Mouse (Mus musculus) intestine, embryonic 16.5 days (tissue): ENCODE data around the gene Pls3. TPM values are rescaled to one million over a fixed set of nuclear protein-coding genes. Genes with fewer than 3 reads are reported as not detected.
"Not testable (repeated sequence)": the region's sequence is repeated elsewhere in the genome, so short reads cannot be mapped to it uniquely, and the experiment has no call there.

ENCODE experiments used
- ATAC-seq: fragments of 200-750 bp; cut with Nextera tagmentation; 2 replicates; pipeline ENCODE4 v1.8.0; 2017; ENCODE audit warnings: moderate TSS enrichment, moderate library complexity
- H3K27ac ChIP-seq: fragments of 300-500 bp; sonication (generic); 2 replicates; pipeline ENCODE4 v1.5.1; 2014; ENCODE audit warnings: mild to moderate bottlenecking, low read length
- H3K27me3 ChIP-seq: fragments of 300-500 bp; sonication (generic); replicated peaks from 2 replicates; pipeline ENCODE4 v1.6.1; 2014; ENCODE audit warnings: low read length, control low read depth, mixed read lengths; ENCODE audit not compliant: control insufficient read depth, insufficient read depth
- H3K36me3 ChIP-seq: fragments of 300-500 bp; sonication (generic); 2 replicates; pipeline ENCODE4 v1.6.1; 2014; ENCODE audit warnings: low read length, control low read depth; ENCODE audit not compliant: control insufficient read depth, insufficient read depth
- H3K4me1 ChIP-seq: fragments of 300-500 bp; sonication (generic); 2 replicates; pipeline ENCODE4 v1.6.1; 2014; ENCODE audit warnings: low read length, control low read depth, mixed read lengths; ENCODE audit not compliant: control insufficient read depth, insufficient read depth
- H3K4me2 ChIP-seq: fragments of 300-500 bp; sonication (generic); 2 replicates; pipeline ENCODE4 v1.6.1; 2014; ENCODE audit warnings: low read depth, low read length, control low read depth
- H3K4me3 ChIP-seq: fragments of 300-500 bp; sonication (generic); 2 replicates; pipeline ENCODE4 v1.5.1; 2014; ENCODE audit warnings: mild to moderate bottlenecking, low read length
- H3K9ac ChIP-seq: fragments of 300-500 bp; sonication (generic); 2 replicates; pipeline ENCODE4 v1.6.1; 2014; ENCODE audit warnings: low read depth, low read length
- H3K9me3 ChIP-seq: fragments of 300-500 bp; sonication (generic); 2 replicates; pipeline ENCODE4 v1.6.1; 2016; ENCODE audit warnings: low read length, control low read depth; ENCODE audit not compliant: control insufficient read depth
- WGBS: fragments of 180-500 bp; shearing (Covaris S2); extraction: QIAGEN DNeasy Blood & Tissue Kit; methylation state at CpG from one replicate; pipeline ENCODE4 v1.1.7; 2014; 5-methylcytosine and 5-hydroxymethylcytosine counted together
- polyA plus RNA-seq: library from polyadenylated mRNA; unstranded; fragments of >200 nt; fragmentation: Nextera tagmentation; extraction: Ambion mirVana; gene quantifications from 2 replicates; pipeline ENCODE4 v1.2.1, GENCODE M21; 2015

The Pls3 gene
- polyA plus RNA-seq, 1 experiment from 2014 or later, result 56.9 TPM

DNA sequence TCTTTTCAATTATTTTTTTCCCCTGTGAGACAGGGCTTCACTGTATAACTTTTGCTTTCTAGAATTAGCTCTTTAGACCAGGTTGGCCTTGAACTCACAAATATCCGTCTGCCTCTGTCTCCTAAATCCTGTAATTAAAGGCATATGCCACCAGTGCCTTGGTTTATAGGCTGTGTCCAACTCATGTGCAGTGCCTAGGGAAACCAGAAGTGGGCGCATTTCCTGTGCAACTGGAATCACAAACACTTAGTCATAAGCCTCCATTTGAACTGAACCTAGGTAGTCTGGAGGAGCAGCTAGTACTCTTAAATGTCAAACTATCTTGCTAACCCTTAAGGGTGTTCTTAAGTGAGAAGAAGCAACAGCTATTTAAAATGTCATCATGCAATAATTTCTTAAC, 60.0 kb downstream of the Pls3 start:
- Histone ChIP-seq H3K4me3 (no peak overlapping the region), H3K27me3 (no peaks in the 10 kb centered on the region), H3K27ac (no peak overlapping the region), H3K4me1 (no peaks in the 10 kb centered on the region), H3K4me2 (no peak overlapping the region), H3K9ac (no peak overlapping the region), H3K36me3 (no peaks in the 10 kb centered on the region), H3K9me3 (no peaks in the 10 kb centered on the region)
- ATAC-seq, result no peak
- 80% methylated on average over 2 of the region's 2 CpGs for WGBS

DNA sequence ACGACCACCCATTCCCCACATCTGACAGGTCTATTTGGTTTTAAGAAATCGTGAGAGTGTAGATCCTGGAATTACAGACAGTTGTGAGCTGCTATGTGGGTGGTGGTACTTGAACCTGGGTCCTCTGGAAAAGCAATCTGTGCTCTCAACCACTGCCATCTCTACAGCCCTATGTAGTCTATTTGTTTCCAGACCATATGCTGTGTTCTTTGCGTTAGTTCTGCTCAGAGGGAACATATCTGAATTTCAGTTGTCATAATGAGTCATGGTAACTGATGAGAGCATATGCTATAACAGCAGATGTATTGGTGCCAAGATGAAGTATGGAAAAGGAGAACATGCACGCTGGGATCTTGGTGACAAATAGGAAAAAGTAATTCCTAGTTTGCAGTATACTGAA, 60.9 kb downstream of the Pls3 start:
- no peak for ATAC-seq
- H3K36me3 ChIP-seq, result no peaks in the 10 kb centered on the region

DNA sequence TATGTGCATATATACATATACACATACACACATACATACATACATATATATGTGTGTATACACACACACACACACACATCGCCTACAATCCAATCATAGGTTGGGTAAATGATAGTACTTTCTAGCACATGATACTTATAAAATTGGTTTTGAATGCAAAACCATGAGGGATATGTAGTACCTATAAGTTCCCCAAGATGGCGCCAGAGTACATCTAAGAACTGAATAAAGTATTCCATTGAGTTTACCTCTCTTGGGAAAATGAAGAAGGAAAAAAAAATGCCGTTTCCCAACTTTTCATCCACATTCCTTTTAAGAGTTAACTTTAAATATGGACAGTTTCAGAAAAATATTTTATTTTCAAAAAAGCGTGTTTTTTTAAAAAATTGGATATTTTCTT, 78.4 kb downstream of the Pls3 start:
- Histone ChIP-seq H3K4me1 (no peaks in the 10 kb centered on the region), H3K9me3 (no peaks in the 10 kb centered on the region), H3K4me2 (no peak overlapping the region), H3K27me3 (no peaks in the 10 kb centered on the region), H3K4me3 (no peak overlapping the region), H3K27ac (no peak overlapping the region), H3K36me3 (no peaks in the 10 kb centered on the region), H3K9ac (no peak overlapping the region)
- ATAC-seq, result no peak
- 29% methylated on average over 4 of the region's 4 CpGs for WGBS

More for the DNA sequence above, 60.9 kb downstream of the Pls3 start:
- H3K9me3 ChIP-seq, result no peaks in the 10 kb centered on the region
- no peaks in the 10 kb centered on the region for H3K4me1 ChIP-seq
- no peak overlapping the region for H3K27ac ChIP-seq
- no peaks in the 10 kb centered on the region for H3K27me3 ChIP-seq
- WGBS, result 87% methylated on average over 4 of the region's 4 CpGs
- H3K4me2 ChIP-seq, result no peak overlapping the region
- H3K4me3 ChIP-seq, result no peak overlapping the region
- no peak overlapping the region for H3K9ac ChIP-seq

DNA sequence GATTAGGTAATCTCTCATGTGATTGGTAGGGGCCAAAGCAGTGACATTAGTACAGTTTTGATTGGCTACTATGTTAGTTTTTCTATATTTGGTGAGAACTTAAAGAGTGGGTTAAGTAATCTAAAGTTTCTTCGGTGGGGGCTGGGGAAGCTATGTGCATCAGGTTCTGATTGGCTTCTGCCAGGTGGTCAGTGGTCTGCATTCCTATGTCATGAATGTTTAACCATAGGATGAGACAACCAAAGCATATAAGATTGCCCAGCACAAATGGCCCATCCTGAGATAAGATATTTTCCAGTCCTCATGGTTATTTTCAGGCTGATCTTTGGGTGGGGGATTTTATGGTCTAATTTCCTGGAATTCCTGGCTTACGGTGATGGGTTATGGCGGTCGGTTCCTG, 95.2 kb downstream of the Pls3 start:
- Histone ChIP-seq H3K27me3 (no peaks in the 10 kb centered on the region), H3K4me2 (no peak overlapping the region), H3K9ac (no peak overlapping the region), H3K4me1 (no peaks in the 10 kb centered on the region), H3K4me3 (no peak overlapping the region), H3K9me3 (no peaks in the 10 kb centered on the region), H3K27ac (no peak overlapping the region), H3K36me3 (no peaks in the 10 kb centered on the region)
- 68% methylated on average over 4 of the region's 4 CpGs for WGBS
- ATAC-seq, result no peak; the same call in 1 of the 2 replicates

DNA sequence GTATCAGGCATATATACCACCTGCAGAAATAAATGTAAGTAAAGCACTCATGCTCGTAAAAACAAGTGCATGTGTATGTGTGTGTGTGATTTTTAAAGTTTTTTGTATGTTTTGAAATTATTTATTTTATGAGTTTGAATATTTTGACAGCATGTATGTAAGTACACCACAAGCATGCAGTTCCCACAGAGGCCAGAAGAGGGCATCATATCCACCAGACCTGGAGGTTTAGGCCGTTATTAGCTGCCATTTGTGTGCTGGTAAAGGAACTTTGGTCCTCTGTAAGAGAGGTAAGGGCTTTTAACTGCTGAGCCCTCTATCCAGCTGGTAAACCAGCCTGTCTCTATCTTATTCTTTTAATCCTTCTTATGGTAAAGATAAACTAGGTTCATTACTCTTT, 97.5 kb downstream of the Pls3 start:
- Histone ChIP-seq H3K9me3 (no peaks in the 10 kb centered on the region), H3K4me2 (no peak overlapping the region), H3K4me1 (no peaks in the 10 kb centered on the region), H3K36me3 (no peaks in the 10 kb centered on the region), H3K27ac (no peak overlapping the region), H3K27me3 (no peaks in the 10 kb centered on the region), H3K9ac (no peak overlapping the region), H3K4me3 (no peak overlapping the region)
- ATAC-seq, result no peak
- 86% methylated on average over 2 of the region's 2 CpGs for WGBS

DNA sequence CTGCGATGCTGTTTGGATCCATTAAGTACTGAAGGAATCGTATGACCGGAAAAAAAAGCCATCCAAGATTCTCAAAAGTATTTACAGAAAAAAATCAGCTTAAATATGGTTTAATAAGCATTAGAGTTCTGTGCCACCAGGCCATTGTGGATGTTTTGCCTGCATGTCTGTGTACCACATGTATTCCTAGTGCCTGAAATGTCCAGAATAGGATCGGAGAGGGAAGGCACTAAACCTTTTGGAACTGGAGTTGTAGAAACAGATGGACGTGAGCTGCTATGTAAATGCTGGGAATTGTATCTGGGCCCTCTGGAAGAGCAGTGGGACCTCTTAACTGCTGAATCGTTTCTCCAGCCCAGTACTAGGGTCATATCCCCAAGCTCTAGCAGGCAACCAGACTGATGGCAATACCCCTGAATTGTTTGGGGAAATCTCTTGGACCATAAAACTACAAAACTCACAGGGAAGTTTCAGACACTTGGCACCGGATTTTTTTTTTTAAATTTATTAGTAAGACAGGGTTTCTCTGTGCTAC, 110.1 kb downstream of the Pls3 start:
- peak; percentile 35 for ATAC-seq
- no peaks in the 10 kb centered on the region for H3K4me1 ChIP-seq
- H3K36me3 ChIP-seq, result no peaks in the 10 kb centered on the region
- WGBS, result 29% methylated on average over 7 of the region's 7 CpGs
- H3K9ac ChIP-seq, result peak overlapping the region; percentile 63
- peak overlapping the region; percentile 87; the same call in 1 of the 2 replicates for H3K27ac ChIP-seq
- H3K9me3 ChIP-seq, result no peaks in the 10 kb centered on the region
- no peaks in the 10 kb centered on the region for H3K27me3 ChIP-seq
- H3K4me3 ChIP-seq, result peak overlapping the region; percentile 60
- peak overlapping the region; percentile 51 for H3K4me2 ChIP-seq

DNA sequence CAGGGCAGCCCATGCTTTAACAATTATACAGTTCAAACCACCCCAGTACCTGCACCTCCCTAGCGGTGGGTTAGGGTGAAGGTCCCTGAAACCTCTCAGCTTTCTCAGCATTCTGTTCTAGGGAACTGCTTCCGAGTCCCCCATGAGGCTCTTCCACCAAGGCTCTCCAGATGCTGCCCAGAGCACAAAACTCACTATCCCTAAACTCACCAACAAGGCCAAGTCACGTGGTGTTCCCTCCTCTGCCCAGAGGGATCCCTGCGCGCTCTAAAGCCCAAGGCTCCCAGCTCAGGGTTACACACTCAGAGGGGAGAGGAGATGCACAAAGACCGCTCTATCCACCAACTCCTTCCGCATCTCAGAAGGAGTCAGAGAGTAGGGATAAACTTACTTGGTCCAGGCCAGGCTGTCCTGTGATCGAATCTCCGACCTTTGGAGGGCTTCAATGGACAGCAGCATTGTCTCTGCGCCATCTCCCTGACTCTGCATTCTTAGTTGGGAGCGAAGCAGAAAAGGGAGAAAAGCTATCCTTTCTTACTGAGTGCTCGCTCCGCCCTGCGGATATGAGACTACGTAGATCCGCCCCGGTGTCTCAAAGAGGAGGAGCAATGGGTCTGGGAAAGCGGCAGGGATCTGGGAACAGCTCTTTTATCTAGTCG, 110.7 kb downstream of the Pls3 start:
- Histone ChIP-seq H3K27ac (peak overlapping the region; percentile 87), H3K36me3 (no peaks in the 10 kb centered on the region), H3K9ac (peak overlapping the region; percentile 63), H3K4me2 (peak overlapping the region; percentile 51), H3K27me3 (no peaks in the 10 kb centered on the region), H3K9me3 (no peaks in the 10 kb centered on the region), H3K4me3 (peak overlapping the region; percentile 60), H3K4me1 (no peaks in the 10 kb centered on the region)
- ATAC-seq, result peak; percentile 98
- 17% methylated on average over 19 of the region's 19 CpGs for WGBS

DNA sequence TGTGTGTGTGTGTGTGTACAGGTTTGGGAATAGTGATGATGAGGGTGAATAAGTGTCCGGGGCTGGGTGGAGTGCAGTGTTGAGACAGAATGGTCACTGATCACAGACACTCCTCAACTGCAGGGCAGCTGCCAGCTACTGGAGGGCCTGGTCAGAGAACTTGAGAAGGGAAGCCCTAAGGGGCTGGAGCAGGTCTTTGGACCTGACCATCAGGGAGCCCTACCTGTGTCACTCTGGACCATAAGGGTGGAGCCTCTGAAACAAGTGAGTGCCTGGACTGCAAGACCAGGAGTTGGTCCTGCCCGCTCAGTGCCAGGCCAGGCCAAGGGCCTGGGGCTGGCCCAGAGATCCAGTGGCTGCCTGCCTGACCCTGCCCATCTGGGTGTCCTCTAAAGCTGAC, 115.5 kb downstream of the Pls3 start:
- not testable (repeated sequence) for H3K4me2 ChIP-seq, H3K27ac ChIP-seq, H3K9ac ChIP-seq, H3K4me1 ChIP-seq, H3K9me3 ChIP-seq, ATAC-seq, H3K27me3 ChIP-seq, H3K4me3 ChIP-seq, H3K36me3 ChIP-seq
- WGBS, result 83% methylated on average over 2 of the region's 2 CpGs

DNA sequence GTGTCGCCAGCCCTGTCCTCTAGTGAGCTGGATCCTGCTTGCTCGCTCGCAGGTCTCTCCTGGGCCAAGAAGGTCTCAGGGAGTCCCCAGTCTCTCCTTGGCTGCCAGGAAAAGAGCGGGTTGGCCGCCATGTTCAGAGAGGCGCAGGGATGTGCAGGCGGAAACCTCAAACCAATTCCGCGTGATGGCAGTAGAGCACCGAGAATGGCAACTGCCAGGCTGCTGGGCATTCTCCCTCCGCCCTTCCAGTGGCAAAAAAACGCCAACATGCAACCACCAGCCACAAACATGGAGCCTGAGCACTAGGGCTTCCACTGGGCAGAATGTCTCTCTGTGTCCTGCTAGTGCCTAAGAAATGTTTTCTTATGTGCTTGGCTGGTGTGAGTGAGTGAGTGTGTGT, 115.9 kb downstream of the Pls3 start:
- 75% methylated on average over 12 of the region's 12 CpGs for WGBS
- H3K4me2 ChIP-seq, H3K36me3 ChIP-seq, H3K4me3 ChIP-seq, ATAC-seq, H3K4me1 ChIP-seq, H3K27me3 ChIP-seq, H3K9ac ChIP-seq, H3K9me3 ChIP-seq, H3K27ac ChIP-seq: not testable (repeated sequence)

DNA sequence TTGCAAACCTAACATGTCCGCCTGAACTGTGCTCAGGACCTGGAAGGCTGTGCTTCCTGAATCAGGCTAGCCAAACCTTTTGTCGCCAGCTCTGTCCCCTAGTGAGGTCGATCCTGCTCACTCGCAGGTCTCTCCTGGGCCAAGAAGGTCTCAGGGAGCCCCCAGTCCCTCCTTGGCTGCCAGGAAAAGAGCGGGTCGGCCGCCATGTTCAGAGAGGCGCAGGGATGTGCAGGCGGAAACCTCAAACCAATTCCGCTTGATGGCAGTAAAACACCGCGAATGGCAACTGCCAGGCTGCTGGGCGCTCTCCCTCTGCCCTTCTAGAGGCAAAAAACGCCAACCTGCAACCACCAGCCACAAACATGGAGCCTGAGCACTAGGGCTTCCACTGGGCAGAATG, 117.0 kb downstream of the Pls3 start:
- H3K4me1 ChIP-seq, H3K9me3 ChIP-seq, H3K4me2 ChIP-seq, ATAC-seq, H3K9ac ChIP-seq, H3K36me3 ChIP-seq, H3K27ac ChIP-seq, H3K27me3 ChIP-seq, H3K4me3 ChIP-seq: not testable (repeated sequence)
- 78% methylated on average over 14 of the region's 14 CpGs for WGBS
